Comparison of ENCODE assay signal across 11 mouse cellular contexts in the genomic region with DNA sequence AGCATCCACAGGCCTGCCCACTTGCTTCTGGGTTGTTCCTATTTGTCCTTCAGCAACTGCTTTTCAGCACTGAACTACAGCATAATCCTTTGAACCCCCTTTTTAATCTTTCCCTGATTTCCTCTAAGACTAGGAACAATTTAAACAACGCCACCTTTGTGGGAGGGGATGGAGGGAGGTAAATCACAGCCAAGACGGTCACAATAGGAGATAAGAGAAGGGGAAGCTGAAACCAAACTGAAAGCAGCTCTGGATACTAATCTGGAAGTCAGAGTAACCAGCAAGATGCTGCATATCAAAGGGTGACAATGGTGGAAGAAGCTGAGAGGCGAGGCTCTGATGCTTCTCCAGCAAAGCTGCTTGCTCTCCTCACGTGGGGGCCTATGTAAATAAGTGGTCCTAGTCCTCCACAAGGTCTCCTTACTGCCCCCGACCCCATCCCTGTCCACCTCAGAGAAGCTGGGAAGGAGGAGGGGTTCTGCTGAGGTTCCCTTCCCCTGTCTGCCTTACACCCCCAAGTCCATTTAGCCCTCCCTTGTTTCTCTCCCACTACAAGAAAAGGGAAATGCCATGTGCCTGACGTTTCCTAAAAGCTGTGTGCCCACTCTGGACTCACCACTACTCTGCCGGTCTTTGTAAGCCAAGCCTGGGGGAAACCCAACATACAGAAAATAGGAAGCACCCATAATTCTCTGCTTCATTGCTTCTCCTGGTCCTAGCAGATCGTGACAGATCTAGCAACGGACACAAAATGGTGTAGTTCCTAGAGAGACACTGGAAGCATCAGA. TPM values are rescaled to one million over a fixed set of nuclear protein-coding genes. Genes with fewer than 3 reads are reported as not detected.
A peak's percentile ranks its signal among the peaks of the same experiment; 100 is the strongest.
DNase-seq lines count a peak whose midpoint lies in the region; ATAC-seq and TF ChIP-seq lines count a peak whose summit lies in the region.
"Had no signal": no experiment of that assay in that cellular context is flagged by ENCODE, and none has a peak within 500 bp of the region (broad histone marks: within the 10 kb centered on the region; RNA-seq: fewer than 3 reads in every experiment).

No protein-coding gene starts in this region.

- no peak for TF ChIP-seq EP300 in MEL (IDR thresholded peaks at IDR 0.05; ENCODE audit: low read depth in 1 of 2, low read length in 2 of 2)

- no peak for TF ChIP-seq RAD21 in MEL (IDR thresholded peaks at IDR 0.05; ENCODE audit: low read depth, low read length)

- H3K79me2 ChIP-seq in MEL (ENCODE audit: control insufficient read depth, insufficient read depth, low read length, poor library complexity), result no peaks in the 10 kb centered on the region

- WGBS in kidney, adult 2 months, result 62% methylated on average over 9 of the region's 9 CpGs
- WGBS in limb, embryonic 13.5 days, result 55% methylated on average over 9 of the region's 9 CpGs

- no peak overlapping the region for H3K4me3 ChIP-seq in kidney, adult 2 months (ENCODE audit: insufficient read depth, low read depth, low read length)
- H3K4me3 ChIP-seq in MEL (ENCODE audit: control insufficient read depth in 1 of 2, insufficient read depth in 1 of 2, low read depth in 2 of 2, low read length in 2 of 2), result no peak overlapping the region
- H3K4me3 ChIP-seq in limb, embryonic 13.5 days, result no peak overlapping the region

- H3K36me3 ChIP-seq in kidney, adult 2 months (ENCODE audit: control insufficient read depth, insufficient read depth, low read length), result no peaks in the 10 kb centered on the region
- H3K36me3 ChIP-seq in MEL (ENCODE audit: control insufficient read depth in 1 of 2, insufficient read depth in 2 of 2, low read length in 2 of 2), result no peaks in the 10 kb centered on the region; a peak in 1 of 4 replicates
- no peaks in the 10 kb centered on the region for H3K36me3 ChIP-seq in limb, embryonic 13.5 days

- H3K9me3 ChIP-seq in MEL (replicated peaks; ENCODE audit: insufficient read depth, low read length), result no peaks in the 10 kb centered on the region
- no peaks in the 10 kb centered on the region for H3K9me3 ChIP-seq in limb, embryonic 13.5 days

- H3K4me1 ChIP-seq in kidney, adult 2 months (ENCODE audit: control insufficient read depth, insufficient read depth, low read length), result peaks cover 5% of the 10 kb centered on the region
- H3K4me1 ChIP-seq in MEL (ENCODE audit: control insufficient read depth in 1 of 2, insufficient read depth in 2 of 2, low read length in 2 of 2), result peaks cover 4 to 11% of the 10 kb centered on the region in 2 experiments; a peak in 3 of 4 replicates
- peaks cover 80% of the 10 kb centered on the region for H3K4me1 ChIP-seq in limb, embryonic 13.5 days

- peak; percentile 0 for DNase-seq in adrenal gland, postnatal 25 days
- no peak for DNase-seq in adrenal gland, adult 18-20 months (ENCODE audit: low spot score in 2 of 2)
- no peak for DNase-seq in kidney, adult 2 months
- DNase-seq in kidney, adult 9 months, result no peak
- DNase-seq in MEL (ENCODE audit: low read depth, low spot score), result peak; percentile 32
- no peak for DNase-seq in right cerebral cortex, postnatal 36 days (ENCODE audit: low spot score in 2 of 2)
- DNase-seq in adipocyte (ENCODE audit: low spot score), result no peak
- DNase-seq: adrenal gland, postnatal 36 days; lung, adult 18-20 months; spleen, adult 18-20 months had no signal

- H3K9ac ChIP-seq in MEL (ENCODE audit: control insufficient read depth, low read depth, low read length, poor library complexity, severe bottlenecking), result no peak overlapping the region
- no peak overlapping the region for H3K9ac ChIP-seq in limb, embryonic 13.5 days

- H3K27ac ChIP-seq in kidney, adult 2 months (ENCODE audit: insufficient read depth, low read depth, low read length), result 0 out of 2 replicates have a peak overlapping the region, but pooled peaks have one; percentile 2
- no peak overlapping the region for H3K27ac ChIP-seq in MEL (ENCODE audit: control insufficient read depth, low read depth, low read length)
- peak overlapping the region; percentile 83; the same call in 1 of the 2 replicates for H3K27ac ChIP-seq in limb, embryonic 13.5 days

- no peak for TF ChIP-seq POLR2A in kidney, adult 2 months (IDR thresholded peaks at IDR 0.05; ENCODE audit: low read depth, low read length)
- no peak for TF ChIP-seq POLR2A in MEL (IDR thresholded peaks at IDR 0.05; ENCODE audit: control insufficient read depth in 1 of 2, insufficient read depth in 1 of 2, low read depth in 1 of 2, low read length in 2 of 2, poor library complexity in 1 of 2)

- no peaks in the 10 kb centered on the region for H3K27me3 ChIP-seq in kidney, adult 2 months (replicated peaks; ENCODE audit: control insufficient read depth, insufficient read depth, low read length)
- peaks cover 9 to 19% of the 10 kb centered on the region in 2 experiments; a peak in 3 of 4 replicates for H3K27me3 ChIP-seq in MEL (ENCODE audit: control insufficient read depth in 1 of 2, insufficient read depth in 2 of 2, low read length in 2 of 2)
- no peaks in the 10 kb centered on the region for H3K27me3 ChIP-seq in limb, embryonic 13.5 days

- H3K4me2 ChIP-seq in limb, embryonic 13.5 days (replicated peaks), result no peak overlapping the region; the same call in 1 of the 2 replicates

- ATAC-seq in limb, embryonic 13.5 days (ENCODE audit: low FRiP score, low read depth), result no peak

- TF ChIP-seq CTCF in kidney, adult 2 months (conservative IDR thresholded peaks at IDR 0.05; ENCODE audit: insufficient read depth, insufficient read length, low read depth, low read length), result no peak
- no peak for TF ChIP-seq CTCF in MEL (IDR thresholded peaks at IDR 0.05 in 2 of 3, conservative IDR thresholded peaks at IDR 0.05 in 1 of 3; ENCODE audit: control insufficient read depth in 1 of 3, insufficient read depth in 1 of 3, low read depth in 2 of 3, low read length in 3 of 3, poor library complexity in 1 of 3, severe bottlenecking in 1 of 3)

TF ChIP-seq in MEL, 35 proteins besides CTCF, POLR2A, EP300 and RAD21:
- peak; percentile 97 for TF ChIP-seq RCOR1 (IDR thresholded peaks at IDR 0.05; ENCODE audit: low read depth, low read length)
- TF ChIP-seq NELFE (IDR thresholded peaks at IDR 0.05; ENCODE audit: low read depth, low read length), result no peak
- TF ChIP-seq MEF2A (IDR thresholded peaks at IDR 0.05; ENCODE audit: extremely low read depth, insufficient replicate concordance, low read depth, low read length, poor library complexity, severe bottlenecking), result no peak
- TF ChIP-seq CHD1 (IDR thresholded peaks at IDR 0.05; ENCODE audit: low read depth, low read length), result no peak
- TF ChIP-seq SMC3 (IDR thresholded peaks at IDR 0.05; ENCODE audit: low read depth, low read length), result no peak
- no peak for TF ChIP-seq KAT2A (conservative IDR thresholded peaks at IDR 0.05; ENCODE audit: low read depth, low read length)
- no peak for TF ChIP-seq GABPA (IDR thresholded peaks at IDR 0.05; ENCODE audit: low read depth, low read length)
- TF ChIP-seq HCFC1 (IDR thresholded peaks at IDR 0.05; ENCODE audit: low read depth, low read length), result no peak
- TF ChIP-seq SIN3A (IDR thresholded peaks at IDR 0.05; ENCODE audit: low read length), result 0 out of 2 replicates have a peak, but pooled peaks have one; percentile 21
- no peak for TF ChIP-seq TAL1 (IDR thresholded peaks at IDR 0.05; ENCODE audit: low read length)
- no peak for TF ChIP-seq ETS1 (IDR thresholded peaks at IDR 0.05; ENCODE audit: low read depth, low read length)
- no peak for TF ChIP-seq CHD2 (IDR thresholded peaks at IDR 0.05; ENCODE audit: low read length)
- TF ChIP-seq MYC (IDR thresholded peaks at IDR 0.05; ENCODE audit: low read depth, low read length), result no peak
- peak; percentile 67; the same call in 1 of the 2 replicates for TF ChIP-seq GATA1 (IDR thresholded peaks at IDR 0.05; ENCODE audit: low read depth, low read length)
- no peak for TF ChIP-seq TCF12 (IDR thresholded peaks at IDR 0.05; ENCODE audit: low read depth, low read length)

RNA-seq across cellular contexts. Expression of a gene that starts 27.9 kb away (rescaled TPM):
- 16.4 and 24.1 TPM in 2 replicates for total RNA-seq in adrenal gland, postnatal 25 days (2021)
- 10 to 100 TPM; 15.5 to 17.2 TPM for total RNA-seq in adrenal gland, adult 18-20 months (2021)
- polyA plus RNA-seq in kidney, adult 2 months (2012; rRNA removed), result 26.8 and 26.9 TPM in 2 replicates
- total RNA-seq in MEL (2012; rRNA removed), result 0.04 and 0.10 TPM in 2 replicates
- polyA plus RNA-seq in MEL (2012; ENCODE audit: insufficient read depth in 1 of 2, insufficient read length in 2 of 2, low read depth in 1 of 2, low replicate concordance in 2 of 2, missing spikeins in 1 of 2), result under 1 TPM in 1 of 2 experiments, not detected in 1; 0.06 TPM
- polyA plus RNA-seq in limb, embryonic 13.5 days (2015; fragmentation: Nextera tagmentation; extraction: Ambion mirVana), result 29.5 and 30.9 TPM in 2 replicates

RNA-seq across cellular contexts. Expression of a gene that starts 46.7 kb away (rescaled TPM):
- 2.4 and 4.8 TPM in 2 replicates for total RNA-seq in adrenal gland, postnatal 25 days (2021)
- 1 to 10 TPM; 1.6 to 2.6 TPM for total RNA-seq in adrenal gland, adult 18-20 months (2021)
- polyA plus RNA-seq in kidney, adult 2 months (2012; rRNA removed), result 0.13 and 0.24 TPM in 2 replicates
- not detected in 2 replicates for total RNA-seq in MEL (2012; rRNA removed)
- under 1 TPM in 1 of 2 experiments, not detected in 1; 0.11 TPM for polyA plus RNA-seq in MEL (2012; ENCODE audit: insufficient read depth in 1 of 2, insufficient read length in 2 of 2, low read depth in 1 of 2, low replicate concordance in 2 of 2, missing spikeins in 1 of 2)
- 0.15 and 0.36 TPM in 2 replicates for polyA plus RNA-seq in limb, embryonic 13.5 days (2015; fragmentation: Nextera tagmentation; extraction: Ambion mirVana)

RNA-seq across cellular contexts. Expression of a gene that starts 47.5 kb away (rescaled TPM):
- total RNA-seq in adrenal gland, postnatal 25 days (2021), result 55.2 and 59.6 TPM in 2 replicates
- 10 to 100 TPM; 46.0 to 50.6 TPM for total RNA-seq in adrenal gland, adult 18-20 months (2021)
- 48.0 and 59.4 TPM in 2 replicates for polyA plus RNA-seq in kidney, adult 2 months (2012; rRNA removed)
- total RNA-seq in MEL (2012; rRNA removed), result 21.6 and 24.7 TPM in 2 replicates
- 10 to 100 TPM in 1 of 2 experiments, not detected in 1; 46.4 TPM for polyA plus RNA-seq in MEL (2012; ENCODE audit: insufficient read depth in 1 of 2, insufficient read length in 2 of 2, low read depth in 1 of 2, low replicate concordance in 2 of 2, missing spikeins in 1 of 2)
- polyA plus RNA-seq in limb, embryonic 13.5 days (2015; fragmentation: Nextera tagmentation; extraction: Ambion mirVana), result 77.6 and 80.3 TPM in 2 replicates

RNA-seq across cellular contexts. Expression of a gene that starts 50.3 kb away (rescaled TPM):
- 719 and 813 TPM in 2 replicates for total RNA-seq in adrenal gland, postnatal 25 days (2021)
- 100 to 1,000 TPM; 536 to 790 TPM for total RNA-seq in adrenal gland, adult 18-20 months (2021)
- polyA plus RNA-seq in kidney, adult 2 months (2012; rRNA removed), result 2,322 and 2,701 TPM in 2 replicates
- total RNA-seq in MEL (2012; rRNA removed), result 216 and 243 TPM in 2 replicates
- 100 to 1,000 TPM in 1 of 2 experiments, not detected in 1; 339 TPM for polyA plus RNA-seq in MEL (2012; ENCODE audit: insufficient read depth in 1 of 2, insufficient read length in 2 of 2, low read depth in 1 of 2, low replicate concordance in 2 of 2, missing spikeins in 1 of 2)
- polyA plus RNA-seq in limb, embryonic 13.5 days (2015; fragmentation: Nextera tagmentation; extraction: Ambion mirVana), result 287 and 298 TPM in 2 replicates

Comparison
In these comparisons a context has a peak if more than half of its experiments do, and no peak if none do; other contexts are left out.
1. DNase-seq: peak in adrenal gland, postnatal 25 days (single experiment) and MEL (single experiment); none in adrenal gland, adult 18-20 months (0 of 2), kidney, adult 2 months (single experiment), kidney, adult 9 months (single experiment), right cerebral cortex, postnatal 36 days (0 of 2) and adipocyte (single experiment).
2. RNA of a gene that starts 27.9 kb away (total RNA-seq): 16.4 to 24.1 TPM in adrenal gland, postnatal 25 days and 15.5 to 17.2 TPM in adrenal gland, adult 18-20 months; 0.04 to 0.10 TPM in MEL; every median in the first group is over 10 times any median in the second.